Mouse (Mus musculus): Measurements from ENCODE around the gene Adgre5. TPM values are rescaled to one million over a fixed set of nuclear protein-coding genes. Genes with fewer than 3 reads are reported as not detected.

Adgre5 gene
- total and polyA plus RNA-seq, 3 experiments, result 0.54 to 23.6 (median 3.7) TPM

- no peaks in the 10 kb centered on the region for H3K27me3 ChIP-seq (replicated peaks)
- in situ Hi-C loops (cut with MboI; ENCODE audit: low pct_ligation_motif_present, low pct_unique_long_range_greater_than_20kb, low sequenced_read_pairs) (no loop called here), dilution Hi-C loops (cut with MboI; ENCODE audit: extremely low pct_ligation_motif_present, extremely low pct_unique_long_range_greater_than_20kb, low sequenced_read_pairs) (no loop called here)
- peaks cover 0 to 8% of the 10 kb centered on the region in 2 experiments; a peak in 1 of 4 replicates for H3K4me1 ChIP-seq (ENCODE audit: control insufficient read depth in 1 of 2, insufficient read depth in 2 of 2)
- H3K79me2 ChIP-seq (replicated peaks; ENCODE audit: control insufficient read depth, extremely low read depth, insufficient read depth, poor library complexity, severe bottlenecking), result no peaks in the 10 kb centered on the region
- no peak overlapping the region for H3K9ac ChIP-seq (ENCODE audit: insufficient read depth, low read depth)
- no peak overlapping the region for H3K4me2 ChIP-seq (ENCODE audit: insufficient read depth, low read depth, poor library complexity, severe bottlenecking)
- no peak for DNase-seq (ENCODE audit: extremely low read depth)
- no peak overlapping the region for H3K27ac ChIP-seq (ENCODE audit: insufficient read depth, low read depth)
- peaks cover 6% of the 10 kb centered on the region for H3K9me3 ChIP-seq (replicated peaks; ENCODE audit: low read length)
- no peak overlapping the region for H3K4me3 ChIP-seq (replicated peaks in 1 of 3; ENCODE audit: low read depth in 2 of 3, low read length in 2 of 3, poor library complexity in 1 of 3)
- TF ChIP-seq BHLHE40 (IDR thresholded peaks at IDR 0.05; ENCODE audit: low read depth, low read length) (no peak), IRF4 (IDR thresholded peaks at IDR 0.05; ENCODE audit: low read depth, low read length) (no peak), CHD2 (IDR thresholded peaks at IDR 0.05; ENCODE audit: low read length) (no peak), JUND (conservative IDR thresholded peaks at IDR 0.05; ENCODE audit: low read depth, low read length) (no peak), NRF1 (IDR thresholded peaks at IDR 0.05; ENCODE audit: low read depth, low read length) (no peak), E2F4 (IDR thresholded peaks at IDR 0.05; ENCODE audit: insufficient replicate concordance, low read depth, low read length) (no peak), POLR2A (IDR thresholded peaks at IDR 0.05; ENCODE audit: low read depth, low read length) (no peak), RAD21 (IDR thresholded peaks at IDR 0.05; ENCODE audit: low read depth, low read length) (no peak), ETS1 (conservative IDR thresholded peaks at IDR 0.05; ENCODE audit: low read depth, low read length) (no peak), RCOR1 (conservative IDR thresholded peaks at IDR 0.05; ENCODE audit: low read depth, low read length) (no peak), TBP (conservative IDR thresholded peaks at IDR 0.05; ENCODE audit: low read depth, low read length) (no peak), MAZ (IDR thresholded peaks at IDR 0.05; ENCODE audit: low read depth, low read length) (no peak), KAT2A (IDR thresholded peaks at IDR 0.05; ENCODE audit: insufficient replicate concordance, low read length) (no peak), POLR2AphosphoS2 (IDR thresholded peaks at IDR 0.05; ENCODE audit: low read depth, low read length) (no peak)
- H3K36me3 ChIP-seq (replicated peaks in 1 of 2; ENCODE audit: control insufficient read depth in 1 of 2, insufficient read depth in 1 of 2, low read length in 1 of 2), result no peaks in the 10 kb centered on the region
Observed at GRCm38 (mm10) chr8:83703426-83703825, 37.7 kb downstream of the Adgre5 start.

GRCm38 (mm10) chr8:83700423-83701085 lies 40.6 kb downstream of the Adgre5 start:
- H3K4me1 ChIP-seq (ENCODE audit: control insufficient read depth in 1 of 2, insufficient read depth in 2 of 2), result peaks cover 14 to 33% of the 10 kb centered on the region in 2 experiments
- peaks cover 6% of the 10 kb centered on the region for H3K9me3 ChIP-seq (replicated peaks; ENCODE audit: low read length)
- no peak overlapping the region for H3K4me2 ChIP-seq (ENCODE audit: insufficient read depth, low read depth, poor library complexity, severe bottlenecking)
- no peak overlapping the region for H3K9ac ChIP-seq (ENCODE audit: insufficient read depth, low read depth)
- H3K27ac ChIP-seq (ENCODE audit: insufficient read depth, low read depth), result no peak overlapping the region
- no peak for DNase-seq (ENCODE audit: extremely low read depth)
- H3K36me3 ChIP-seq (replicated peaks in 1 of 2; ENCODE audit: control insufficient read depth in 1 of 2, insufficient read depth in 1 of 2, low read length in 1 of 2), result peaks cover 0 to 15% of the 10 kb centered on the region in 2 experiments
- TF ChIP-seq RAD21 (IDR thresholded peaks at IDR 0.05; ENCODE audit: low read depth, low read length), result no peak
- TF ChIP-seq MAFK (IDR thresholded peaks at IDR 0.05; ENCODE audit: insufficient replicate concordance, low read length), result no peak
- no peak for TF ChIP-seq ZMIZ1 (IDR thresholded peaks at IDR 0.05; ENCODE audit: low read depth, low read length)
- TF ChIP-seq SMC3 (IDR thresholded peaks at IDR 0.05; ENCODE audit: low read depth, low read length), result no peak
- TF ChIP-seq ETS1 (conservative IDR thresholded peaks at IDR 0.05; ENCODE audit: low read depth, low read length), result no peak
- no peak for TF ChIP-seq MEF2A (IDR thresholded peaks at IDR 0.05; ENCODE audit: borderline replicate concordance, low read depth, low read length)
- TF ChIP-seq JUND (conservative IDR thresholded peaks at IDR 0.05; ENCODE audit: low read depth, low read length), result no peak
- no peak for TF ChIP-seq E2F4 (IDR thresholded peaks at IDR 0.05; ENCODE audit: insufficient replicate concordance, low read depth, low read length)
- TF ChIP-seq RCOR1 (conservative IDR thresholded peaks at IDR 0.05; ENCODE audit: low read depth, low read length), result no peak
- no peak for TF ChIP-seq ZC3H11A (IDR thresholded peaks at IDR 0.05; ENCODE audit: low read depth, low read length)
- TF ChIP-seq JUN (IDR thresholded peaks at IDR 0.05; ENCODE audit: insufficient read depth, low read depth, low read length), result no peak
- TF ChIP-seq MAX (IDR thresholded peaks at IDR 0.05; ENCODE audit: low read length), result no peak
- no peak for TF ChIP-seq PAX5 (IDR thresholded peaks at IDR 0.05; ENCODE audit: low read length)
- TF ChIP-seq BHLHE40 (IDR thresholded peaks at IDR 0.05; ENCODE audit: low read depth, low read length), result no peak
- TF ChIP-seq IRF4 (IDR thresholded peaks at IDR 0.05; ENCODE audit: low read depth, low read length), result no peak
- TF ChIP-seq MXI1 (IDR thresholded peaks at IDR 0.05; ENCODE audit: low read depth, low read length), result no peak
- no peak for TF ChIP-seq MAZ (IDR thresholded peaks at IDR 0.05; ENCODE audit: low read depth, low read length)
- no peak for TF ChIP-seq HCFC1 (IDR thresholded peaks at IDR 0.05; ENCODE audit: low read depth, low read length)
- no peaks in the 10 kb centered on the region for H3K27me3 ChIP-seq (replicated peaks)
- dilution Hi-C loops (cut with MboI; ENCODE audit: extremely low pct_ligation_motif_present, extremely low pct_unique_long_range_greater_than_20kb, low sequenced_read_pairs), result no loop called here
- in situ Hi-C loops (cut with MboI; ENCODE audit: low pct_ligation_motif_present, low pct_unique_long_range_greater_than_20kb, low sequenced_read_pairs), result no loop called here
- no peak overlapping the region for H3K4me3 ChIP-seq (replicated peaks in 1 of 3; ENCODE audit: low read depth in 2 of 3, low read length in 2 of 3, poor library complexity in 1 of 3)
- H3K79me2 ChIP-seq (replicated peaks; ENCODE audit: control insufficient read depth, extremely low read depth, insufficient read depth, poor library complexity, severe bottlenecking), result peaks cover 21% of the 10 kb centered on the region
